Mouse (Mus musculus) T-helper 2 cell (primary cell): ENCODE measurements around the gene Man2b1.

Experiments
- in situ Hi-C: fragments of 300-600 bp; cut with MboI, MseI; formaldehyde crosslinking; loops from one replicate; pipeline ENCODE4 v1.15.1; 2025; ENCODE audit warnings: high pct_unique_total_duplicates

The Man2b1 gene

DNA sequence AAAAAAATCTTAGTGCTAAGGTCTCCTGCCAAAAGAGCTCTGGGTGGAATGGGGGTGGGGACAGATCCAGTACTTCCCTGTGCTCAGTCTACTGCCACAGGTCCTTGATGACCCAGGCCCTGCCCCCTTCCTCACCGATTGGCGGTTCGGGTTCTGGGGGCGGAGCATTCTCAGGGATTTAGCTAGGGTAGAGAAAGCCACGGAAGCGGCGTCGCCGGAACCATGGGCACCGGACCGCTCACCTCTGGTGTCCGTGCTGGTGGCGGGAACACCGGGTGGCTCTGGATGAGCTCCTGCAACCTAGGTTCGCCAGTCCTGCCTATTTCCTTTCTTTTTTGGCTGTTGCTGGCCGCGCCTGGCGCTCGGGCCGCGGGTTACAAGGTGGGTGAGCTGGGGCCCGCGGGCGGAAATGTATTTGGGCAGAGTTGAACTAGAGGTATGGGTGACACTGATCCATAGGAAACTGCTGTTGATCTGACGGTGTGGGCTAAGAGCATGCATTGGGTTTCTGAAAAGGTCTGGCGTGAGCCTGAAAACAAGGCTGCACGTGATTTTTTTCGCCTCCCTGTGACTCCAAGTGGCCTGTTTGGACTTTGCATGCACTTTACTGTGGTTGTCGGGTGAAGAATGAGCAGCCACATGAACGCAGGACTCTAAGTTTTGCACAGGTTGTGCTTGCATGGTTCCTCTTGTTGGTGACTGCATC is at the start of gene Man2b1:
Gene Man2b1 (plus strand): TSS at position 163 of the 706 bp plus-strand sequence.
- in situ Hi-C loops, result loop anchor here (25.0 kb wide), 1 partner anchor 1804 kb away; the partner anchor contains the start of gene N4bp1

DNA sequence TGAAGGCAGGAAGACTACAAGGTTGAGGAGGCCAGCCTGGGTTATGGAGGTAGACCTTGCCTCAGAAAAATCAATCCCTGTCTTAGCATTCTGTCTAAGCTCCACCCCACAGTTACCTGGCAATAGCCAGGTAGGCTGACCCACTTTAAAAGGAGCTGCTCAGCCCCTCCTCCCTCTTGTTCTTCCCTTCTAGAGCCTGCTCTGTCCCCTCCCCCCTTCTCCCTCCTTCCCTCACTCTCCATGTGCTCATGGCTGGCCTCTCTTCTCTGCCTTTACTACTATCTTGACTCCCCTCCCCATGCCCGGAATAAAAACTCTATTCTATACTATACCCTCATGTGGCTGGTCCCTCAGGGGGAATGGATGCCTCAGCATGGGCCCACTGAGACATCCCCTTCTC is 49.2 kb upstream of the Man2b1 start:
- in situ Hi-C loops, result no loop called here

DNA sequence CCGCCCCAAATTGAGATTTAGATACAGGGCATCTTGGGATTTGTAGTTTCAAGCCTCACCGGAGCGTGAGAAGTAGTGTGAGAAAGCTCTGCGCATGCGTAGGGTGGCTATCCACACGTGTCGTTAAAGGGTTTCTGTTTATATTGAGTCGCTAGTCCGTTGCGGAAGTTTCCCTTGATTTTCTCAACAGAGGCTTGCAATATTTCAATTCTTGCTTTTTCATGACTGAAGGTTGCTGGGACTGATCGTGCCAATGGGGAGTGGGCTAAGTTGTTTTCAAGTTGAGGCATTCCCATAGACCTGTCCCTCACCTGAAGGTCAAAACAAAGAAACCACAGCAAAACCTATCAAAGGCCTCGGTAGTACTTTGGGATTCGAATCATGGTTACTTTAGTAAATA is 48.3 kb upstream of the Man2b1 start:
- in situ Hi-C loops, result no loop called here

DNA sequence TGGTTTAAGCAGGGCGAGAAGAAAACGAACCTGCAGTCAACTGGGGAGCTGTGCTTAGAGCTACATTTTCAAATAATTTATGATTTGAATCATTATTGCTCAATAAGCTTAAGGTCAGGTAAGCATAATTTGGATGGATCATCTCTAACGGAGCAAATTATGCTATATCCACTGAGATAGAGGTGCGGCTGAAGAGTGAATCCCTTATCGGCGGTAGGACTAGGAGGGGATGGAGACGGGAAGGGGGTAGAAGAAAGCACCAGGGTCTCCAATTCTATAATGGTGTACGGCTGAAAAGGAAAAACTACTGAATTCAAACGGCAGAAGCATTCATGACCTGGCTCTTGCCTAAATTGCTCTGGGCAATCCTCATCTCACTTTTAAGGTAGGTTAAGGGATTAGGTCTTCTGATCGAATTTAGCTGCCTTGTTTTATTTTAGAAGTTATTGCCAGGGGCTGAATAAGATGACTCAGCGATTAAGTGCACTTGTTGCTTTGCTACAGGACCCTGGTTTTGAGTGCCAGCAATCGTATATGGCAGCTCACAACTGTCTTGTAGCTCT is 47.8 kb upstream of the Man2b1 start:
- in situ Hi-C loops, result no loop called here

DNA sequence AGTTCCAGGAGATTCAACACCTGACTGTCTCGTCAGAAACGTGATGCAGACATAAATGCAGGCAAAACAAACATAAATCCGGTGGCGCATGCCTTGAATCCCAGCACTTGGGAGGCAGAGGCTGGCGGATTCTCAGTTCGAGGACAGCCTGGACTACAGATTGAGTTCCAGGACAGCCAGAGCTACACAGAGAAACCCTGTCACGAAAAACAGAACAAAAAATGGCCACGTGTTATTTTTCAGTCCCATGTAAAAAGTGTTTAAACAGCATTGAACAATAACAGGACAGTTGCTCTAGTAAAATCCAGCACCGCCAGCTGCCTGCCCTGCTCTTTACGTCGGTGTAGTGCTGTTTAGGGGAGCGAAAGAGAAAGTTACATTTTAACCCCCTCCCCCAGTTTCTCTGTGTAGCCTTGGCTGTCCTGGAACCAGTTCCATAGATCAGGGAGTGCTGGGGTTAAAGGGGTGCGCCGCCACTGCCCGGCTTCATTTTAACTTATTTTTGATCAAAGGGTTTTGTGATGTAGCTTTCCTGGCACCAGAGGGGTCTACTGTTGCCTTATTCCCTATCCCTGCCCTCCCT is 47.3 kb upstream of the Man2b1 start:
- in situ Hi-C loops, result no loop called here

DNA sequence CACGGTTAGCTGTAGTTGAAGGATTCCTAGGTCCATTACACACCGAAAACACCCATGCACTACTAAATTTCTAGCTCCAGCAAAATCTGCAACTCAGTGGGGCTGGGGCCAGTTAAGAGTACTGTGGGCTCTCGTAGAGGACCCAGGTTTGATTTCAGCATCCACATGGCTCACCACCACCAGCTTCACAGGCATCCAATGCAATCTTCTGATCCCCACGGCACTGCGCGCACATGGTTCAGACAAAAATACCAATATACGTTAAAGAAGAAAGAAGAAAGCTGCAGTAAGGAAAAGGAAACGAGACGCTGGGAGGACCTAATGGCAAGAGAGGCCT is 46.7 kb upstream of the Man2b1 start:
- in situ Hi-C loops, result no loop called here

DNA sequence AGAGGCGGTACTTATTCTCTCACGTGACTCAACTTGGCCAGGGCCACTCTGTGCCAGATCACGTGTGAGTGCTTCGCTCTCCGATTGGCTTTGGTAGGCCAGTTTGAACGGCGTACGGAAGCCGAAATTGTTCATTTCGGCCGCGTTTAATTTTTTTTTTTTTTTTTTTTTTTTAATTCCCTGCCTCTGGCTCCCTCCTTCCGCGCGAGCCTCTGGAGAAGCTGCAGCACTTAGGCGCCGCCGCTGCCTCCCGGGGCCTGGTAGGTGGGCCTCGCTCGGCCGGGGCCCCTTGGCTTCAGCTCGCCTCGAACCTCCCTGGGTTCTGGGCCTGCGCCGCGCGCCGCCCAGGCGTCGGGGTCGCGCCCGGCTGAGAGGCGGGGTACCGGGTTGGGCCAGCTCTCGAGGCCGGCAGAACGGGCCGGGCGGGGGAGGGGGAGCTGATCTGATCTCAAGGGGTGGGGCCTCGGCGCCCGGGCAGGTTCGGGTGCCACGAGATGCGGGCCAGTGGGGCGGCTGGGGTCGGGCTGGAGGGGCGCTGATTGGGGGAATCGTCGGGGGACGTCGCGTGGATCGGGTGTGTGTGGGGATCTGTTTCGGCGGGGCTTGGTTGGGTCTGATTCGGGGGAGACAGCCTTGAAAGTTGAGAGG is 46.2 kb upstream of the Man2b1 start, which contains the start of gene Tnpo2:
Gene Tnpo2 (plus strand): TSS at position 198 of the 648 bp plus-strand sequence.
- in situ Hi-C loops, result no loop called here

DNA sequence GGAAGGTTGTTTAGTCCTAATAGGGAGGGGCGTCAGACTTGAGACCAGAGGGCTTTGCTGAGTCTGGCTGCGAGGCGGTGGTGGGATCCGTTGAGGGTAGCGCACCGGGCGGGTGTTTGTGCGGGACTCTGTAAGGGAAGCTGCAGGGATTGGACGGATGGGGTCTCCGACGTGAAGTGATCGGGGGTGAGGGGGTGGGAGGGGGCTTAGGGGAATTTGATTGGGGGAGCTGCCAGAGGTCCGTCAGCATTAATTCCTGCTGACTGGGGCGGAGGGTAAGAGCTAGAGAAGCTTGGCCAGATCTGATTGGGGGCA is 45.7 kb upstream of the Man2b1 start:
- in situ Hi-C loops, result no loop called here

DNA sequence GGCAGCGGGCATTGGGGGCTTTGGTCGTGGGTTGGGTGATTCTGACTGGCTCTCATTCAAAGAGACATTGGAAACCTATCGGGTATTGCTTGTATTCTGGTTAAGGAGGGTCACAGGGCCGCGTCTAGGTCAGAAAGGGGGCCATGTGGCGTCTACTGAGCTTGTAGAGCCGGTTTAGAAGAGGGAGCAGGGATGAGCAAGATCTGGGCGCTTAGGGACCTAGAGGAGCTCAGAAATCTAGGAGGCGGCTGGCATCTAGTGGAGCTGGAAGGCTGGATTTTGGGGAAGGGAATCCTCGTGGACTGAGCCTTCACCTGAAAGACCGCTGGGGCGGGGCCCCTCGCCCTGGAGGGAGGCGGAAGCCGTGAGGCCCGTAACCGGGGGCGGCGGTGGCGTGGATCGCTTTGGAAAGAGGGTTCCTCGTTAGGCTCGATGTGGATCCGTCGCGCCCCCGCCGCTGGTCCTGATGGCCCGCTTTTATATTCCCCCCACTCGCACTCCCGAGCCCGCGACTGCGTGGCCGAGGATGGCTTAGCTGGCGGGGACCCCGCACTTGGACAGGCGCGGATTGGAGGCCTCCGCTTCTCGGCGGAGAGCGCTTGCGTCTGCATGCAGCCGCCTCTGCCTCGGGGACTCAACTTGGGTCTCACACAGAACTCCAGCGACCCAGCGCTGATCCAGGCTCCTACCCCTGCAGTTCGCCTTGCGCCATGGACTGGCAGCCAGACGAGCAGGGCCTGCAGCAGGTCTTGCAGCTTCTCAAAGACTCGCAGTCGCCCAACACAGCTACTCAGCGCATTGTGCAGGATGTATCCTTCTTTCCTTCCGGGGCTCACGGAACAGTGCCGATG is 45.2 kb upstream of the Man2b1 start:
- in situ Hi-C loops, result no loop called here

DNA sequence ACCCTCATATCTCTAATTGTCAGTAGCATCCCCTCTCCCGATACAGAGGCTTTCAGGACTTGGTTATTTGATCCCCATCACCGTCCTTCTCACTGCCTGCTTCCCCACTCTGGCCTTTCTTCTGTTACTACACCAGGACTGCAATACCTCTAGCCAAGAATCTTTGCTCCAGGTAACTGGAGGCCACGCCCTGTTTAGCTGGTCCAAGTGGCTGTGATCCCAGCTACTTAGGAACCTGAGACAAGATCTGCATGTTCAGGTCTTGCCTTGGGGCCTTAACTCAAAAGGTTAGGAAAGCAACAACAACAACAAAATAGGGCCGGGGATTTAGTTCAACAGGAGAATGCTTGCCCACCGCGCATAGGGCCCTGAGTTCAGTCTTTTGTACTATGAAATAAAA is 39.5 kb upstream of the Man2b1 start:
- in situ Hi-C loops, result no loop called here

DNA sequence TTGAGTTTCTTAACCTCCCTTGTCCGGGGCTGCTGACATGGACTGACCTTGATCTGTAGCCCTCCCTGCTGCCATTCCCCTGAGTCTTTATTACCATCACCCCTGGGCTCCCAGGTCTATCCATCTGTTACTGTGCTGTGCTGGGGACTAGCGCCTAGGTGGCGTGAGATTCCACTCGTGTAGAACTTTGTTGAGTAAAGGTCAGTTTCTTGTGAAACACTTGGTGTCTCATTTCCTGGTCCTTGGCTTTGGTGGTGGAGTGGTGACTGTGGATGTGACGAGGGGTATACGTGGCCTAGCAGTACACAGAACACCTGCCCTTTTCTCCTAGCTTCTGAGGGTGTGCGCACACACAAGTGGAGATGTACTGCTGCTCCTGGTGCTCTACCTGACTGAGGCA is 25.7 kb upstream of the Man2b1 start:
- in situ Hi-C loops, result no loop called here

DNA sequence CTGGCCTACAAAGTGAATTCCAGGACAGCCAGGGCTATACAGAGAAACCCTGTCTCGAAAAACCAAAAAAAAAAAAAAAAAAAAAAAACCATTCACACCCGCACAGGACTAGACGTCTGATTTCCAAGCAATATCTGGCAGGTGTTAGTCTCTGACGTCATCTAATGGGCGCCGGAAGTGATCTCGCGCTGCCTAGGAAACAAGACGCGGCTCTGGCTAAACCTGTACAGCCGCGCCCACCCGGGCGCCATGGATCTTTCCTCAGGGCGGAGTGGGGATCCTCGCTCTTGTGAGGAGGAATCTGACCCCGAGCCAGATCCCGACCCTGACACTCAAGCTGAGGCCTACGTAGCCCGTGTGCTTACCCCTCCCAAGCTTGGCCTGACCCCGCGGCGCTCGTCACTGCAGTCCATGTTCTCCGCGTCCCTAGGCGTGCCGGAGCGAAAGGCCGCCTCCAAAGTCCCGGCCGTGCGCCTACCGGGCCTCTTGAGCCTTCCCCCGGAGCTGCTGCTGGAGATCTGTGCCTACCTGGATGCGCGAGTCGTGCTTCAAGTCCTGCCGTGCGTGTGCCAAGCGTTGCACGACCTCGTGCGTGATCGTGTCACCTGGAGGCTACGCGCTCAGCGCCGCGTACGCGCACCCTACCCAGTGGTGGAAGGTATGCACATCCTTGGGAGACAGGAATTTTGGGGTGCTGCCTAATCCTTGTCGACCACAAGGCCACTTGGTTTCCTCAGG is 23.0 kb upstream of the Man2b1 start, which contains the start of gene Fbxw9:
Gene Fbxw9 (plus strand): TSS at position 177 of the 738 bp plus-strand sequence.
- in situ Hi-C loops, result loop anchor here (5.0 kb wide), 1 partner anchor 93 kb away; the partner anchor contains the start of genes Gm49661, Prdx2 and Rnaseh2a

DNA sequence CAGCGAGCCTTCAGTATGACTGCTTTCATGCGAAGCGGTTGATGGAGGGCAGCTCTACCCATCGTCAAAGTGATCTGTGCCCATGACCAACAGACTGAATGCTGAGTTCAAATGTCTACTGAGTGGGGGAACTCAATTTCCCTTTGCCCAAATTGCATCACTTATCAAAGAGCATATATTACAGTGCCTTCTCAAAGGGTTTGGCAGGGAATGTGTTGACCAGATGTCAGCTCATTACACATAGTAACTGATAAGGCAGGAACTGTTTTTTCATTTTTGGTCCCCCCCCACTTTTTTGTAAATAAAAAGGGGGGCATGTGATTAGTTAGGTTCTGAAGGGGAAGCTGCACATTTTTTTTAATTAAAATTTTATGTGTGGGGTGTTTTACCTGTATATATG is 20.5 kb upstream of the Man2b1 start:
- in situ Hi-C loops, result loop anchor here (5.0 kb wide), 1 partner anchor 95 kb away; the partner anchor contains the start of genes Gm49661, Prdx2 and Rnaseh2a

DNA sequence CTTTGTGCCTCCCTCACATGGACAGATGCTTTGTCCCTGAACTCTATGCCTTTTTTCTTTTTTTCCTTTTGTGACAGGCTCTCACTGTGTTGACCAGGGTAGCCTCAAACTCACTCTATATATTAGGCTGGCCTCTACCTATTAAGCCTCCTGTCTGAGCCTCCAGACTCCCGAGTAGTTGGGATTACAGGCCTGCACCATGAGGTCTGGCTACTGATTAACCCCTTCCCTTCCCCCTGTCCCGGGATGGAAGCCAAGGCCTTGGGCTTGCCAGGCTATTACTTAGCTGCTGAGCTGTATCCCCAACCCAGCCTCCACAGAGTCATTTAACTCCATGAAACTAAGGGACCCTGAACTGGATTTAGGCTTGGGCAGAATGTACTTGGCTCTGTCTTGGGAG is 17.9 kb upstream of the Man2b1 start:
- in situ Hi-C loops, result no loop called here

DNA sequence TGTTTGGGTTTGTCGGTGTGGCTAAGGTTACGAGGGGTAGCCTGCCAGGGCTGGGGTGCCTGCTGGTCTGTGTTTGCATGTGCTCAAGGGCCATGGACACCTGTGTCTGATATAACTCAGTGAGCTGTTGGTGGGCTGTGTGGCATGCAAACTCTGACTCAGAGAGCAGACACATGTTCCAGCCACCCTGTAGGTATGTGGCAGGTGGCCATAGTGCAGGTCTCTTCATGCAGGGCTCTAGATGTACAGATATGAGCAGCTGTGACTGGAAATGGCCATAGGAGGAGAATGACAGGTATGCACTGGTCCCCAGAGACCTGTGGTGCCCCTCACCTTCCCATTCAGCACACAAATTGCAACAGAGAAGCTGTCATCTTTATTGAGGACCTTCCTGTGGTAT is 15.9 kb upstream of the Man2b1 start:
- in situ Hi-C loops, result no loop called here

DNA sequence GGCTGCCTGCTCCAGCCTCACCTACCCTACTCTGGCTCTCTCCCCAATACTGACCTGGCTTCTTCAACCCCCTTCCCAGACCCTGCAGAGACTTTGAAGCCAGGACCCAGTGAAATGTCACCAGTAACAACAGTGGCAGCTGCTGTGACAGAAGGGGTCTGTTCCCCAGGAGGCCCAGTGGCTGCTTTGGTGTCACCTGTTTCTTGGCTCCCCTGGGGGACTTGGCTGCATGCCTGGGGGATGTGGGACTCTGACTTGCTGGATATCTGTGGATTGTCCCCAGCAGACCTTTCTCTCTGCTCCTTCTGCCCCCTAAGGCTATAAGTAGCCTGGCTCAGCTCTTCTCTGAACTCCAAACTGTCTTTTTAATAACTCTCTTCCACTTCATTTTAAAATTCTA is 15.1 kb upstream of the Man2b1 start, which contains the start of gene Gm5741:
Gene Gm5741 (minus strand): TSS at position 1 of the 400 bp plus-strand sequence.
- in situ Hi-C loops, result no loop called here

DNA sequence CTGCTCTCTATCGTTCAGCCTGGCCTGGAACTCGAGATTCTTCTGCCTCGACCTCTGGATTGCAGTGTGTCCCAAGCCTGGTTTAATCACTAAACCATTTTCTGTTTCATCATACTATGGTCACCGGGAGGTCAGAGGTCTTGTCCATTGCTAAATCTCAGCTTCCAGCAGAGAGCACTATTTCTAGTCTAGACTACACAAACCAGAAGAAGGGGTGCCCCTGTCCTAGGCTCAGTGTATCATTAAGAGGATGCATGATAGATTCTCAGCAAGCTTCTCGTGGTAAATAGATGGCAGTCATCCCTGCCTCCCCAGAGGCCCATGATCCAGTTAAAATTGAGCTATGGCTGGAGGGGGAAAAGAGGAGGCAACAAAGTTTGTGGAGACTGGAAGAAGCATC is 12.0 kb upstream of the Man2b1 start:
- in situ Hi-C loops, result no loop called here

DNA sequence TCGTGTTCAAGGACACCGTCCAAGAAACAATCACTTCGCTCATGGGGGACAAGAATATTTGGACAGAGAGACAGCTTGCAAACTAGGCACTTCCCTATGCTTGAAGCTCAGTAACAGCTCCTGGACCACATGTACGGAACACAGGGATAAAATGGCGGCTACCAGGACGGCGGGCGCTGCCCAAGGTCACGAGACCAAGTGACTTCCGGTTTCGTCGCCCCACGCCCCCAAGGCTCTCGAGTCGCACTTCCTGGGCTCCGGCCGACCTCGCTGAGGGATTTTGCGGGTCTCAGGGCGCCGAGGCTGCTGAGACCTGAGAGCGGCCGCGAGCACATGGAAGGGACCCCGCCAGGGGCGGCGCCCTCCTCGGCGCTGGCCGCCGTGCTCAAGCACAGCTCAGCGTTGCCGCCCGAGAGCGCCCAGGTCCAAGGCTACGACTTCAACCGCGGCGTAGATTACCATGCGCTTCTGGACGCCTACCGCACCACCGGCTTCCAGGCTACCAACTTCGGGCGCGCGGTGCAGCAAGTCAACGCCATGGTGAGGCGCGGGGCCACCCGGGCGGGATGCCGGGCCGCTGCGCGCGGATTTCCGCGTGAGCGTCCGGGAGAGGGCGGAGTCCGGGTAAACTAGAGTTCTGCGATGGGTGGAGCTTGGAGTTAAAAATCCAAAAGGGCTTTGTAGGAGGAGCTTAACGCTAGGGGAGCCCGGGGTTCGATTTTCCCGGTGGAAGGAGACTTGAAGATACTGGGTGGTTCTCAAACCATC is 11.4 kb upstream of the Man2b1 start, which contains the start of gene Dhps:
Gene Dhps (plus strand): TSS at position 244 of the 768 bp plus-strand sequence.
- in situ Hi-C loops, result no loop called here

DNA sequence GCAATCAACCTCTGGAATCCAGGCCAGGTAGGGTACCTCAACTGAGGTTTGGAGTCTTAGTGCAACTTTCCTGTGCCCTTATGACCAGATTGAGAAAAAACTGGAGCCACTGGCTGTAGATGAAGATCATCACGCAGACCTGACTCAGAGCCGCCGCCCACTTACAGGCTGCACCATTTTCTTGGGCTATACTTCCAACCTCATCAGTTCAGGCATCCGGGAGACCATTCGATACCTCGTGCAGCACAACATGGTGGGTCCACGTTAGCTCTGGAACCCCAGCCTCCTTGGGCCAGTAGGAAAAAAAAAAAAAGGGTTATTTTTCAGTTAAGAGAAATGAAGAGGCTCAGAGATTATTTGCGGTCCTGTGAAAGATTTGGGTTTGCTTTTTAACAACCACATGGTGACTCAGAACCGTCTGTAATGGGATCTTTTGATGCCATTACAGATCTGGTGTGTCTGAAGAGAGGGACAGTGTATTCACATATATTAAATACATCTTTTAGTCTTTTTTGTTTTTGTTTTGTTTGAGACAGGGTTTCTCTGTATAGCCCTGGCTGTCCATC is 10.6 kb upstream of the Man2b1 start:
- in situ Hi-C loops, result no loop called here
